Mouse (Mus musculus) lung, embryonic 15.5 days (tissue): Measurements from ENCODE around the gene Nme3. TPM values are rescaled to one million over a fixed set of nuclear protein-coding genes. Genes with fewer than 3 reads are reported as not detected.

Source experiments
- ATAC-seq: fragments of 200-750 bp; cut with Nextera tagmentation; 2 replicates; pipeline ENCODE4 v1.8.0; 2017; ENCODE audit warnings: moderate number of reproducible peaks, borderline replicate concordance; ENCODE audit not compliant: low FRiP score, low TSS enrichment; ENCODE audit errors: extremely low read depth
- H3K27ac ChIP-seq: fragments of 300-500 bp; sonication (generic); 2 replicates; pipeline ENCODE4 v1.5.1; 2015; ENCODE audit warnings: moderate library complexity, mild to moderate bottlenecking, inconsistent platforms
- H3K27me3 ChIP-seq: fragments of 300-500 bp; sonication (generic); 2 replicates; pipeline ENCODE4 v1.6.1; 2015; ENCODE audit warnings: inconsistent platforms
- H3K36me3 ChIP-seq: fragments of 300-500 bp; sonication (generic); 2 replicates; pipeline ENCODE4 v1.6.1; 2015; ENCODE audit warnings: inconsistent platforms
- H3K4me1 ChIP-seq: fragments of 300-500 bp; sonication (generic); 2 replicates; pipeline ENCODE4 v1.6.1; 2015; ENCODE audit warnings: inconsistent platforms
- H3K4me2 ChIP-seq: fragments of 300-500 bp; sonication (generic); 2 replicates; pipeline ENCODE4 v1.6.1; 2015; ENCODE audit warnings: inconsistent platforms, mild to moderate bottlenecking, moderate library complexity
- H3K4me3 ChIP-seq: fragments of 300-500 bp; sonication (generic); 2 replicates; pipeline ENCODE4 v1.5.1; 2015; ENCODE audit warnings: mild to moderate bottlenecking, inconsistent platforms
- H3K9ac ChIP-seq: fragments of 300-500 bp; sonication (generic); 2 replicates; pipeline ENCODE4 v1.6.1; 2015; ENCODE audit warnings: inconsistent platforms
- H3K9me3 ChIP-seq: fragments of 300-500 bp; sonication (generic); 2 replicates; pipeline ENCODE4 v1.6.1; 2016; ENCODE audit warnings: inconsistent platforms
- WGBS: fragments of 180-500 bp; shearing (Covaris S2); methylation state at CpG from one replicate; pipeline ENCODE4 v1.1.7; 2015; 5-methylcytosine and 5-hydroxymethylcytosine counted together
- polyA plus RNA-seq: library from polyadenylated mRNA; unstranded; fragments of >200 nt; fragmentation: Nextera tagmentation; extraction: Ambion mirVana; gene quantifications from 2 replicates; pipeline ENCODE4 v1.2.1, GENCODE M21; 2015

The Nme3 gene
- polyA plus RNA-seq, 1 experiment from 2014 or later: 67.1 TPM

DNA sequence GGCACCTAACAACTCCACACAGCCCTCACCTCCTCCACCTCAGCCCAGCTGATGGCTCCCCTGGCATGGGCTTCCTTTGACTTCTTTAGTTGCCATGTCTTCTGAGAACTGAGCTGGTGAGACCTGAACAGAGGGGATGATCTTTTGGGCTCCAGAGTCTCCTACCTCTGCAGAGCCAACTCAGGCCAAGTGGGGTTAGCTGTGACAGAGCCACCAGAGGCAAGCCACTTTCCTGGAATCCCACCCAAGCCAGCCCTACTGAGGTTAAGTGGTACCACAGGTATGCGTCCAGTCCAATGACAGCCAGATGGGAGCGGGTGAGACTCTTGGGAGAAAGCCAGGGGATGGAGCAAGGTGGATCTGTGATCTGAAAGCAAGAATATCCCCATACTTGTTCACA is 3.0 kb upstream of the Nme3 start:
- no peaks in the 10 kb centered on the region for H3K9me3 ChIP-seq
- H3K27me3 ChIP-seq: no peaks in the 10 kb centered on the region
- no peak overlapping the region for H3K9ac ChIP-seq
- peaks cover 33% of the 10 kb centered on the region for H3K4me1 ChIP-seq
- no peak for ATAC-seq
- WGBS: 90% methylated on average over 2 of the region's 2 CpGs
- no peak overlapping the region for H3K4me2 ChIP-seq
- no peak overlapping the region for H3K27ac ChIP-seq
- H3K36me3 ChIP-seq: peaks cover 42% of the 10 kb centered on the region
- peak overlapping the region; percentile 95; the same call in 1 of the 2 replicates for H3K4me3 ChIP-seq

DNA sequence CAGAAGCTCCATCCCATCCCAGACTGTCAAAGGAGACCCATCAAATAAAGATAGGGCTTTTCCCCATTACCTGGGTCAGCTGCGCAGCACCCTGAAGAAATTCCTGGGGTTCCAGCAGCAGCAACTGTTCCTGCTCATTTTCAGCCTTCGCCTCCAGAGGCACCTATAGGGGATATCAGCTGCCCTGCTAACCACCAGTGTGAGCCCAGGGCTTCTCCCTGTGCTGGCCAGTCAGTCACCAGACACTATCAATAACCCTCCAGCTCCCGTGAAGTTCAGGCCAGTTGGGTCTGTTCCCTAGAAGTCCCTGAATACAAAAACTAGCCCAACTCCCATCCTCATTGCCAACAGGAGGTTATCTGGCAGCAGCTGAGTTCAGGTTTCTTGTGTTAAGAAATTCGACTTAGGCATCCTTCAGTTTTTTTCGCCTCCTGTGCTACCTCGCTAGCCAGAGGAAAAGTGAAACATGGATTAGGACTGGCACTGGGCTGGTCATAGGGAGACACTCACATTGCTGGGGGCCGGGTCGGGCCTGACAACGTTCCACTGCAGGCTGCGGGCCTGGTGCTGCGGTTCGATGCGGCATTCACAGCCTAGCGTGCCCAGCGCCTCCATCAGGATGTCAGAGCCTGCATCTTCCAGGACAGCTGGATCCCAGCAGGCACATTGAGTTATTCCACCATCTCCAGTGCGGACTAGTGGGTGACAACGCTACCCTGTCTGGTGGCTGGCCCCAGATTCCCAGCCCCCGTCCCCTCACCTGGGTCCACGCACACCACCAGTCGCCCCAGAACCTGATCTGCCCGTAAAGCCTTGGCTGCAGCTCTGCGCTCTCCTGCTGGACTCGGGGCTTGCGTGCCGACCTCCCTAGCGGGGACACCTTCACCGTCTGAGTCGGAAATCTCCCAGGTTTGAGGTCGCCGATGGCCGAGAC is 2.0 kb upstream of the Nme3 start:
- Histone ChIP-seq H3K27ac (peak overlapping the region; percentile 80), H3K27me3 (no peaks in the 10 kb centered on the region), H3K9ac (peak overlapping the region; percentile 86), H3K4me3 (peak overlapping the region; percentile 95), H3K36me3 (peaks cover 52% of the 10 kb centered on the region), H3K9me3 (no peaks in the 10 kb centered on the region), H3K4me1 (peaks cover 33% of the 10 kb centered on the region), H3K4me2 (peak overlapping the region; percentile 93)
- ATAC-seq: no peak
- 10% methylated on average over 31 of the region's 31 CpGs for WGBS

DNA sequence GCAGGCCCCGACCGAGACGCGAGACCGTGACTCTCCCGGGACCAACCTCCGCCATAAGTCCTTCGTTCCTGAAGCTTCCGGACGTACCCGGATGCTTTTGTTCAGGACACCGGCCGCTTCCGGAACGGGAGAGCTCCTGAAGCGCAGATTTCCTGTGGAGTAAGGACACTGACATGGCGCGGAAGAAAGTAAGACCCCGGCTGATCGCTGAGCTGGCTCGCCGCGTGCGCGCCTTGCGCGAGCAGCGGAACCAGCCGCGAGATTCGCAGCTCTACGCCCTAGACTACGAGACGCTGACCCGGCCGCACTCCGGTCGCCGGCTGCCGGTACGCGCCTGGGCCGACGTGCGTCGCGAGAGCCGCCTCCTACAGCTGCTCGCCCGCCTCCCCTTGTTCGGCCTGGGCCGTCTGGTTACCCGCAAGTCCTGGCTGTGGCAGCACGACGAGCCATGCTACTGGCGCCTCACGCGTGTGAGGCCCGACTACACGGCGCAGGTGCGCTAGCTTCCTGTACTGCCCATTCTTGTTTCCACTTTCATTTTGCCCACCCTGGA is 1.2 kb upstream of the Nme3 start, which contains the start of the genes Eme2 and Mrps34:
TSS of gene Eme2 (minus strand) at position 93 of the 553 bp plus-strand sequence.
TSS of gene Mrps34 (plus strand) at position 122 of the 553 bp plus-strand sequence.
- H3K36me3 ChIP-seq: peaks cover 60% of the 10 kb centered on the region
- under 1% methylated on average over 61 of the region's 62 CpGs for WGBS

DNA sequence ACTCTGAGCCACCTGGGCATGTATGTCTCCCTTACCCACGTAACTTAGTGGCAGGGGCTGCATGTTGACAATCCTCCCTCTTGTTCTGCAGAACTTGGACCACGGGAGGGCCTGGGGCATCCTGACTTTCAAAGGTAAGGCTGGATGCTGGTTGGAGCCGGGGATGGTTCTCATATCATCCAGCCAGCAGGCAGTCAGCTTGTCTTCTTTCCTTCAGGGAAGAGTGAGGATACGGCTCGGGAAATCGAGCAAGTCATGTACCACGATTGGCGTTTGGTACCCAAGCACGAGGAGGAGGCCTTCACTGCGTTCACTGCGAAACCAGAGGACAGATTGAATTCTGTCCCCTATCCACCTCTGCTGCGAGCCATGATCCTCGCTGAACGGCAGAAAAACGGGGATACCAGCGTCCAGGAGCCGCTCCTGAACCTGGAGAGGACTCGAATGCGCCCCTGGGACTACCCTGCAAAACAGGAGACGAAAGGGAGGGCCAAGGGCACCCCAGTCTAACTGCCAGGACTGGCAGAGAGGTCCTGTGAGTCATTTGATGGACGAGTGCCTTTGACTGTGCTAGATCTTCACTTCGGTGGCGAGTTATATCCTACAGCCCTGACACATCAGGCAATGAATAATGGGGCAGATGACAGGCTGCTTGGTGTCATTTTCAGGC is 594 bp upstream of the Nme3 start:
- H3K27me3 ChIP-seq: no peaks in the 10 kb centered on the region
- peak overlapping the region; percentile 80 for H3K27ac ChIP-seq
- ATAC-seq: no peak
- H3K4me1 ChIP-seq: peaks cover 33% of the 10 kb centered on the region
- H3K4me2 ChIP-seq: peak overlapping the region; percentile 93
- H3K9me3 ChIP-seq: no peaks in the 10 kb centered on the region
- peaks cover 62% of the 10 kb centered on the region for H3K36me3 ChIP-seq
- peak overlapping the region; percentile 86 for H3K9ac ChIP-seq
- peak overlapping the region; percentile 95 for H3K4me3 ChIP-seq
- 10% methylated on average over 23 of the region's 23 CpGs for WGBS

More for the DNA sequence above, 1.2 kb upstream of the Nme3 start, which contains the start of the genes Eme2 and Mrps34:
- Histone ChIP-seq H3K27ac (peak within 1 kb of the TSS; percentile 80), H3K4me2 (peak within 1 kb of the TSS; percentile 93), H3K4me3 (peak within 1 kb of the TSS; percentile 95), H3K9me3 (no peaks in the 10 kb centered on the region), H3K9ac (peak within 1 kb of the TSS; percentile 86), H3K4me1 (peaks cover 33% of the 10 kb centered on the region), H3K27me3 (no peaks in the 10 kb centered on the region)
- peak; percentile 28 for ATAC-seq

DNA sequence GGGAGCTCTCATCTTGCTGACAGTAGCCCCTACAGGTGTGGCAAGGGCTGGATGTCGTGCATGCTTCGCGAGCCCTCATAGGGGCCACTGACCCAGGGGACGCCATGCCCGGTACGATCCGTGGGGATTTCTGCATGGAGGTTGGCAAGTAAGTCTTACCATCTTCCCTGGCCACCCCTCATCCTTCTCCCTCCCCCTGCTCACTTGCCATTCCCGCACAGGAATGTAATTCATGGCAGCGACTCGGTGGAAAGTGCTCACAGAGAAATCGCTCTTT is 631 bp downstream of the Nme3 start:
- peak overlapping the region; percentile 86 for H3K9ac ChIP-seq
- peaks cover 63% of the 10 kb centered on the region for H3K36me3 ChIP-seq
- no peaks in the 10 kb centered on the region for H3K27me3 ChIP-seq
- peaks cover 33% of the 10 kb centered on the region for H3K4me1 ChIP-seq
- H3K4me3 ChIP-seq: peak overlapping the region; percentile 95
- peak overlapping the region; percentile 80 for H3K27ac ChIP-seq
- ATAC-seq: no peak
- H3K9me3 ChIP-seq: no peaks in the 10 kb centered on the region
- 25% methylated on average over 11 of the region's 11 CpGs for WGBS
- peak overlapping the region; percentile 93 for H3K4me2 ChIP-seq

DNA sequence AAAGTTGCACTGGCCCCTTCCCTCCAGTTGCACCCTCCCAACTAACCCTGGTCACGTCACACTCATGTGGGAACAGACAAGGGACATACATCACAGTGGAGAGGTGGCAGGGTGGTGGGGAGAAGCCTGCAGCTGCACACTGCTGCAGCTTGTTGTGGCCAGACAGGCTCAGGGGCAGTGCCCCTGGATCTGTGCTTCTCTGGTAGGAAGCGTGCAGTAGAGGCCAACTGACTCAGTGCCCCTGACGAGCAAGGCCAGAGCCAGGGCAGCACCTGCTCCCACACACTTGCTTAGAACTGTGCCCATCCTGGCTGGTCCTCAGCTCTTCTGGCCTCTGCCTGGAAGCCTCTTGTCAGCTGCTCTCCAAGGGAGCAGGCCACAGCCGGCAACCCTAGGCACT is 1.3 kb downstream of the Nme3 start:
- H3K4me3 ChIP-seq: peak overlapping the region; percentile 95
- ATAC-seq: no peak
- H3K4me1 ChIP-seq: peaks cover 33% of the 10 kb centered on the region
- peak overlapping the region; percentile 93 for H3K4me2 ChIP-seq
- H3K27ac ChIP-seq: no peak overlapping the region
- 0 out of 2 replicates have a peak overlapping the region, but pooled peaks have one; percentile 7 for H3K9ac ChIP-seq
- H3K9me3 ChIP-seq: no peaks in the 10 kb centered on the region
- peaks cover 63% of the 10 kb centered on the region for H3K36me3 ChIP-seq
- WGBS: 66% methylated on average over 4 of the region's 4 CpGs
- H3K27me3 ChIP-seq: no peaks in the 10 kb centered on the region

DNA sequence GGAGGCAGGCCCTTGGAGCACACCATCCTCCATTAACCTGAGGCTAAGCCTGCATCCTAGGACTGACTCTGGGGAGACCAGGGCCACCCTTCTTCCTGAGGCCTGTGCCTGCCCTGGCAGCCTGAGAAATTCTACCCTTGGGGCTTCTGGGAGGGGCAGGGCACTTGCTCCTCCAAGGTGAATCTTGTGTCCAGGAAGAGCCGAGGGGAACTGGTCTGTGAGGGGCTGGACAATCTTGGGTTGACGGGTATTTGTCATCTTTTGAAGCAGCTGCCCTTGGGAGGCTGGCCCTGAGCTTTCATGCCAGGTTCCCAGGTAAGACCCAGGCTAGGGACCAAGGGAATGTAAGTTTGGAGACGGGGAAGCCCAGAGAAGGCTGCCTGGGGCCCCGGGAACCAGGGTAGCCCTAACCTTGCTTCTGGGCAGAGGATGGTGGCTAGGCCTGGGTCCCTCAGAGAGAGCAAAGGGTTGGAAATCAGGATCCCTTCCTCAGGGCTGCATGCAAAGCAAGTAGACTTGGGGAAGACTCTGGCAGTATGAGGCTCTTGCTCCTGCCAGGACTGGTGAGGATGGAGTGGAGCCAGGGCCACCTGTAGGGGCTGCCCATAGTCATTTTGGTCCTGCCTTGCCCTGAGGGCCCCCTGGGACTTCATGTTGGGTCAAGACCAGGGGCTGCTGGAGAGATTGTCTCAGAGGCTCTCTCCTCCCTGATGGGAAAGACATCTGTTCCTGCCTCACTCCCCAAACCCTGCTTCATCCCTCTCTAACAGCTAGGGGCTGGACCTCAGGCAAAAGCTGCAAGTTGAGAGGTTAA is 1.9 kb downstream of the Nme3 start:
- Histone ChIP-seq H3K27ac (no peak overlapping the region), H3K27me3 (no peaks in the 10 kb centered on the region), H3K4me2 (peak overlapping the region; percentile 93; the same call in 1 of the 2 replicates), H3K9ac (no peak overlapping the region), H3K9me3 (no peaks in the 10 kb centered on the region), H3K4me3 (peak overlapping the region; percentile 95; the same call in 1 of the 2 replicates), H3K4me1 (peaks cover 33% of the 10 kb centered on the region), H3K36me3 (peaks cover 63% of the 10 kb centered on the region)
- WGBS: 62% methylated on average over 4 of the region's 4 CpGs
- no peak for ATAC-seq

DNA sequence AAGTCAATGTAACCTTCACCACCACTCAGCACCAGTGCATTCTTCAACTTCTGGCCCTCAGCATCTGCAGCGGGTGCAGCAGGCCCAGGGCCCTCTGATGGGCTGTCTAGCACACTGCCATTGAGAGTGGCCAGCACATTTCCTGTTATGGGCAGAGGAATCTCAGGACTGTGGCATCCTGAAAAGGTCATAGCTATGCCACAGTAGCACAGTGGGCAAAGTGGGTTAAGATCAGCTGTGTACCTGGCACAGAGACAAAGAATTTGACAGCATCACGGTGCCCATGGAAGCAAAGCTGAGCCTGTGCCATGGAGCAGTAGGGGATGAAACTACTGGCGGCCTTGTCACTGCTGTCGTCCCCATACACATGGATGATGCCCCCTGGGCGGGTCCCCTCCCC is 2.9 kb downstream of the Nme3 start:
- H3K9ac ChIP-seq: no peak overlapping the region
- no peak overlapping the region for H3K4me3 ChIP-seq
- peaks cover 25% of the 10 kb centered on the region for H3K4me1 ChIP-seq
- no peak overlapping the region for H3K27ac ChIP-seq
- H3K9me3 ChIP-seq: no peaks in the 10 kb centered on the region
- 71% methylated on average over 5 of the region's 5 CpGs for WGBS
- H3K36me3 ChIP-seq: peaks cover 67% of the 10 kb centered on the region
- no peaks in the 10 kb centered on the region for H3K27me3 ChIP-seq
- ATAC-seq: no peak
- no peak overlapping the region for H3K4me2 ChIP-seq

DNA sequence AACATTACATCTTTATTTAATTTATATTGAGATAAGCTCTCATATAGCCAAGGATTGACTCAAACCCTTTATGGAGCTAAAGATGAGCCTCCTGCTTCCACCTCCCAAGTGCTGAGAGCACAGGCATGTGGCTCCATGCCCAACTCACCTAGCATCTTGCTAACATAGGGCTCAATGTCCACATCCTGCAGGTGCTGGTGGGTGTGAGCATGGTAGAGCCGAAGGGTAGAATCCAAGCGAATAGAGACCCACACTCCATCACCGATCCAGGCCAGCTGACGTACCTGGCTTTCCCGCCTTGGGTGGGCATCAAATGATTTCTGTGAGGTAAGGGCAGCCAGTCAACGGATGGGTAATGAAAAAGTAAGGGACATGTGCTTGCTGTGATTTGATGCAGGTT is 3.7 kb downstream of the Nme3 start:
- Histone ChIP-seq H3K4me1 (peaks cover 22% of the 10 kb centered on the region), H3K4me2 (no peak overlapping the region), H3K9me3 (no peaks in the 10 kb centered on the region), H3K9ac (no peak overlapping the region), H3K27me3 (no peaks in the 10 kb centered on the region), H3K4me3 (no peak overlapping the region), H3K36me3 (peaks cover 76% of the 10 kb centered on the region), H3K27ac (no peak overlapping the region)
- ATAC-seq: no peak
- 94% methylated on average over 6 of the region's 6 CpGs for WGBS

DNA sequence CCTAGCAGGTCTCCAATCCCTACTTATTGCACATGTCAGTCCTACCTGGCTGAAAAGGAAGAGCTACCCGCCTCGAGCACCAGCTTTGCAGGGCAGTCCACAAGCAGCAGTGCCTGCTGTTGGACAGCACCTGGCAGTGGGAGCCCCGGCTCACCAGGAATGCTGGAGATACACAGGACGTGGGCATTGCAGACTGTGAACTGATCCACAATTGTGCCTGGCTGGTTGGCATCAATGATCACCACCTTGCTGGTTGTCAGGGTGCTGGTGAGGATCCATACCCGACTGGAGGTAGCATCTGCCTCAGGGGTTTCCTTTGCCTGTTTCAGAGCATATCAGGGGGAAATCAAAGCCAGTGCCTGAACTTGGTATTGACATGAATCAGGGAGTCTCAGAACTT is 5.8 kb downstream of the Nme3 start:
- H3K4me3 ChIP-seq: no peak overlapping the region
- no peaks in the 10 kb centered on the region for H3K9me3 ChIP-seq
- H3K27ac ChIP-seq: no peak overlapping the region
- 84% methylated on average over 5 of the region's 5 CpGs for WGBS
- no peak for ATAC-seq
- H3K4me1 ChIP-seq: peaks cover 8% of the 10 kb centered on the region
- no peak overlapping the region for H3K9ac ChIP-seq
- H3K36me3 ChIP-seq: peaks cover 97% of the 10 kb centered on the region
- H3K4me2 ChIP-seq: no peak overlapping the region
- no peaks in the 10 kb centered on the region for H3K27me3 ChIP-seq
